Mouse (Mus musculus) thymus, adult 2 months (tissue): Measurements from ENCODE around the gene Arhgef38.

Experiments used
- CTCF ChIP-seq: fragments of 200-500 bp; IDR thresholded peaks from 2 replicates; pipeline ENCODE4 v1.5.1; 2012; ENCODE audit warnings: mild to moderate bottlenecking, control low read depth, low read length, moderate library complexity, borderline replicate concordance; ENCODE audit not compliant: control insufficient read depth, poor library complexity, insufficient read depth; ENCODE audit errors: extremely low read depth
- POLR2A ChIP-seq: fragments of 200-500 bp; IDR thresholded peaks from 2 replicates; pipeline ENCODE4 v1.6.1; 2012; ENCODE audit warnings: mild to moderate bottlenecking, low read length, control low read depth, moderate library complexity; ENCODE audit not compliant: control insufficient read depth, poor library complexity, insufficient read depth; ENCODE audit errors: extremely low read depth

DNA sequence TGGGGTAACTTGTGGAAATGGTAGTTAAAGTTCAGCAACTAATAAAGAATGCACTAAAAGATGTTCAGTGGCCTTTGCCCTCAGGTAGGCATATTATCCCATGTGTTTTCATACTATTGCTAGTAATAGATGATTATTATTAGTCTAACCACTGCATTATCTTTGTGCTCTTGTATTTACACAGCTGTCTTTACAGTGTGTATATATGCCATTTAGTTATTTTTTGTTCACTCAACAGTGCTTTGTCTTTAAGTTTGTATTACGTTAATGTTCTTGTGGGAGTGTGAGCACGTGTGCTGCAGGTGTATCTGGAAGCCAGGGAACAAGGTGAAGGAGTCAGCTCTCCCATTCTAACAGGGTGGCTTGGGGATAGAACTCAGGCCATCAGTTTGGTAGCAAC, 135.8 kb downstream of the Arhgef38 start:
- TF ChIP-seq CTCF (no peak), POLR2A (no peak)
